Mouse (Mus musculus) forebrain, embryonic 14.5 days (tissue): ENCODE data around the gene Jph4. TPM values are rescaled to one million over a fixed set of nuclear protein-coding genes. Genes with fewer than 3 reads are reported as not detected.

ENCODE experiments used
- ATAC-seq: fragments of 200-750 bp; cut with Nextera tagmentation; 2 replicates; pipeline ENCODE4 v1.8.0; 2017; ENCODE audit warnings: mild to moderate bottlenecking, moderate library complexity
- DNase-seq: peaks from one replicate; pipeline ENCODE4 v3.0.0-alpha.2; 2015; ENCODE audit warnings: low spot score
- H3K27ac ChIP-seq: fragments of 300-500 bp; sonication (generic); 2 replicates; pipeline ENCODE4 v1.5.1; 2014; ENCODE audit warnings: low read depth, mild to moderate bottlenecking, control low read depth, low read length, moderate library complexity
- H3K27me3 ChIP-seq: fragments of 300-500 bp; sonication (generic); replicated peaks from 2 replicates; pipeline ENCODE4 v1.6.1; 2014; ENCODE audit warnings: low read length, control low read depth, mixed read lengths; ENCODE audit not compliant: control insufficient read depth, insufficient read depth
- H3K36me3 ChIP-seq: fragments of 300-500 bp; sonication (generic); 2 replicates; pipeline ENCODE4 v1.6.1; 2014; ENCODE audit warnings: low read length, control low read depth; ENCODE audit not compliant: control insufficient read depth, insufficient read depth
- H3K4me1 ChIP-seq: fragments of 300-500 bp; sonication (generic); 2 replicates; pipeline ENCODE4 v1.6.1; 2014; ENCODE audit warnings: antibody characterized with exemption, low read length, control low read depth; ENCODE audit not compliant: control insufficient read depth, insufficient read depth
- H3K4me2 ChIP-seq: fragments of 300-500 bp; sonication (generic); 2 replicates; pipeline ENCODE4 v1.6.1; 2014; ENCODE audit warnings: mild to moderate bottlenecking, control low read depth, low read length
- H3K4me3 ChIP-seq: fragments of 300-500 bp; sonication (generic); 2 replicates; pipeline ENCODE4 v1.5.1; 2014; ENCODE audit warnings: low read depth, low read length, control low read depth
- H3K9ac ChIP-seq: fragments of 300-500 bp; sonication (generic); 2 replicates; pipeline ENCODE4 v1.6.1; 2014; ENCODE audit warnings: mild to moderate bottlenecking, low read length, control low read depth, moderate library complexity
- H3K9me3 ChIP-seq: fragments of 300-500 bp; sonication (generic); replicated peaks from 2 replicates; pipeline ENCODE4 v1.6.1; 2016; ENCODE audit warnings: low read length, control low read depth, mixed read lengths; ENCODE audit not compliant: control insufficient read depth
- WGBS: fragments of 180-500 bp; shearing (Covaris S2); extraction: QIAGEN DNeasy Blood & Tissue Kit; methylation state at CpG from one replicate; pipeline ENCODE4 v1.1.7; 2014; 5-methylcytosine and 5-hydroxymethylcytosine counted together
- polyA plus RNA-seq: library from polyadenylated mRNA; unstranded; fragments of >200 nt; fragmentation: Nextera tagmentation; extraction: Ambion mirVana; gene quantifications from 2 replicates; pipeline ENCODE4 v1.2.1, GENCODE M21; 2014

Jph4 gene
- polyA plus RNA-seq, 1 experiment from 2014 or later = 24.1 TPM

DNA sequence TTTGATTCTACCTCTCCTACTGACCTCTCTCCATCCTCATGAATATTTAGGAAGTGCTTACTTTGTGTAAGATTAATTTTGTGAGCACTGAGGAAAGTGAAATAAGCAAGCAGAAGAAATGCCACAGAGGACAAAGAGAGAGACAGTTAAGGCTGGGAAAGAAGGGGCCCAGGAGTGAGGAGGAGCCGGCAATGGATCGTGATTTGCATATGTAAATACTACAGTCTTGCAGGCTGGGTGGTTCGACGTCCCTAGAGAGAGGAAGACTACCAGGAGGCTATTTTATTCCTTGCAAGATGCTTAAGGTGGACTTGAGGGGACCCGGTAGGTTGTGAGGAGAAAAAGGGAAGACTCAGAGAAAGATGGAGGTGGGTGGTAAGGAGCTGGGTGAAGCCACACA lies 35.6 kb downstream of the Jph4 start:
- Histone ChIP-seq H3K4me3 (no peak overlapping the region), H3K27ac (0 out of 2 replicates have a peak overlapping the region, but pooled peaks have one; percentile 9), H3K9me3 (no peaks in the 10 kb centered on the region), H3K36me3 (peaks cover 27% of the 10 kb centered on the region; the same call in 1 of the 2 replicates), H3K9ac (no peak overlapping the region), H3K4me2 (no peak overlapping the region), H3K27me3 (no peaks in the 10 kb centered on the region), H3K4me1 (peaks cover 54% of the 10 kb centered on the region)
- no peak for ATAC-seq
- WGBS = 24% methylated on average over 5 of the region's 5 CpGs
- no peak for DNase-seq

- H3K36me3 ChIP-seq = peaks cover 38% of the 10 kb centered on the region
- H3K4me2 ChIP-seq = peak overlapping the region; percentile 37; the same call in 1 of the 2 replicates
- H3K4me3 ChIP-seq = no peak overlapping the region
- peak overlapping the region; percentile 33 for H3K9ac ChIP-seq
- H3K9me3 ChIP-seq = no peaks in the 10 kb centered on the region
- peak overlapping the region; percentile 81 for H3K27ac ChIP-seq
- peaks cover 48% of the 10 kb centered on the region for H3K4me1 ChIP-seq
- no peaks in the 10 kb centered on the region for H3K27me3 ChIP-seq
- ATAC-seq (peak; percentile 43), DNase-seq (peak; percentile 87)
- WGBS = 15% methylated on average over 8 of the region's 8 CpGs
Measured at GRCm38 (mm10) chr14:55079214-55079970, 37.3 kb downstream of the Jph4 start.

DNA sequence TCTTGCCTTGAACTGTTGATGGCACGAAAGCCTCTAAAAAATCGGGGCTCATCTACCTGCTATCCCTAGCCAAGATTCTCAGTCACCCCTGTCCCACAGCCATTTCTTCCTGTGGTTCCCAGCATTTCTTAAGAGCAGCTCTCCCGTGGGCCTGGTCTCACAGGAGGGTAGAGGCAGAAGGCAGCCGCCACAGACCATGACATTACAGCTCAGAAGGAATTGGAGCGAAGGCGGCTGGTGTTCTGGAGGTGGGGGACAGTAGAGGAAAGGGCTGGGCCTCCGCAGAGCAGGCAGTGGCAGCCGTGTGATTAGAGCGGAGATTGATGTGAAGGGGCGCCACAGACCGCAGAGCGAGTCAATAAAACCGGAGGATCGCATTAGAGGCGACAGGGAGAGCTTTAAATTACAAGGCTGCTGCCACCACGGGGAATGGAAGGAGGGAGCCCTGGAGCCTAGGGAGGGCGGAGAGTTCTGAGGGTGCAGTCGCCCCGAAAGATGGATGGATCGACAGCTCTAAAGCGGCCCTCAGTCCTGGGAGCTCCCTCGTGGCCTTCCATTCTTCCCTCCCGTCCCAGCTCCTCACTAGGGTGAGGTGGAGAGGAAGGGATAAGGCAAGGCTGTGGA lies 38.3 kb downstream of the Jph4 start:
- peak overlapping the region; percentile 37 for H3K4me2 ChIP-seq
- H3K4me3 ChIP-seq = no peak overlapping the region
- H3K9me3 ChIP-seq = no peaks in the 10 kb centered on the region
- DNase-seq = peak; percentile 59
- no peaks in the 10 kb centered on the region for H3K27me3 ChIP-seq
- peak; percentile 43 for ATAC-seq
- H3K27ac ChIP-seq = peak overlapping the region; percentile 81
- peak overlapping the region; percentile 33 for H3K9ac ChIP-seq
- H3K4me1 ChIP-seq = peaks cover 43% of the 10 kb centered on the region
- peaks cover 43% of the 10 kb centered on the region for H3K36me3 ChIP-seq
- 7% methylated on average over 23 of the region's 23 CpGs for WGBS

GRCm38 (mm10) chr14:55077481-55078365 lies 39.0 kb downstream of the Jph4 start:
- Histone ChIP-seq H3K27ac (peak overlapping the region; percentile 81), H3K4me3 (no peak overlapping the region), H3K9me3 (no peaks in the 10 kb centered on the region), H3K27me3 (no peaks in the 10 kb centered on the region), H3K9ac (peak overlapping the region; percentile 33), H3K4me1 (peaks cover 43% of the 10 kb centered on the region), H3K36me3 (peaks cover 45% of the 10 kb centered on the region), H3K4me2 (peak overlapping the region; percentile 37)
- peak; percentile 32; the same call in 1 of the 2 replicates for ATAC-seq
- DNase-seq = peak; percentile 85
- 7% methylated on average over 15 of the region's 15 CpGs for WGBS

DNA sequence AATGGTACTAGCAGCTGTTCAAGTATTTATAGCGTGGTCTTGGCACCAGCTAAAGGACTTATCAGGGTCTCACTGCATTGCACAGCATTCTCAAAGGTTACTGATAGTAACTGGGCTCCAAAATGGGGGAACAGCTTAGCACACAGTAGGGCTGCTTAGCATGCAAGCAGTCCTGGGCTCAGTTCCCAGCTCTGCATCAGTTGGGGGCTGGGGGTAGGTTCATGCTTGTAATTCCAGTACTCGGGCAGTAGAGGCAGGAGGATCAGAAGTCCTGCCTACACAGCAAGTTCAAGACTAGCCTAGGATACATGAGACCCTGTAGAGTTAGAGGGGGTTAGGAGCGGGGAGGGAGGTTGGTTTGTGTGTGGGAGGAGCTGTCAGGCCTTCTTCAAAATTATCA lies 39.8 kb downstream of the Jph4 start:
- Histone ChIP-seq H3K4me1 (peaks cover 43% of the 10 kb centered on the region), H3K9me3 (no peaks in the 10 kb centered on the region), H3K4me2 (no peak overlapping the region), H3K27me3 (no peaks in the 10 kb centered on the region), H3K27ac (peak overlapping the region; percentile 81), H3K36me3 (peaks cover 51% of the 10 kb centered on the region), H3K9ac (no peak overlapping the region), H3K4me3 (no peak overlapping the region)
- ATAC-seq (no peak), DNase-seq (no peak)
- 66% methylated on average over 3 of the region's 3 CpGs for WGBS

DNA sequence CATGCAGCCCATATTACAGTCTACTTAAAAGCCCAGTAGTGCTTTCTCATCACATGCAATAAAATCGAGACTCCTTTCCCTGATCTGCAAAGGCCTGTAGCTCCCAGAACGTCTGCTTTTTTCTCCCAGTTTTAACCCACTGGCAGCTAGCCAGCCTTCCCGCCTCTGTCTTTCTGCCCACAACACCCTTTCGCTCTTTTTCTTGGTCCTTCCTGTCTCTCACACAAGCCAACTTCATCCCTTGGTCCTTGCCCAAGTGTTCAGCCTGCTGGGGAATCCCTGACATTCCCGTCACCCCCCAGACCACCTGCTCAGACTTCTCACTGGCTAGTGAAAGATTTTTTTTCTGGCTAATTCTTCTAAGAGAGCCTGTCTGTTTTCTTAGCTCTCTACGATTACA lies 40.5 kb downstream of the Jph4 start:
- 25% methylated on average over 6 of the region's 6 CpGs for WGBS
- no peak overlapping the region for H3K4me3 ChIP-seq
- no peaks in the 10 kb centered on the region for H3K27me3 ChIP-seq
- peak overlapping the region; percentile 72 for H3K27ac ChIP-seq
- no peaks in the 10 kb centered on the region for H3K9me3 ChIP-seq
- DNase-seq (no peak), ATAC-seq (no peak)
- H3K4me1 ChIP-seq = peaks cover 43% of the 10 kb centered on the region
- peaks cover 54% of the 10 kb centered on the region for H3K36me3 ChIP-seq
- peak overlapping the region; percentile 17; the same call in 1 of the 2 replicates for H3K9ac ChIP-seq
- H3K4me2 ChIP-seq = no peak overlapping the region

DNA sequence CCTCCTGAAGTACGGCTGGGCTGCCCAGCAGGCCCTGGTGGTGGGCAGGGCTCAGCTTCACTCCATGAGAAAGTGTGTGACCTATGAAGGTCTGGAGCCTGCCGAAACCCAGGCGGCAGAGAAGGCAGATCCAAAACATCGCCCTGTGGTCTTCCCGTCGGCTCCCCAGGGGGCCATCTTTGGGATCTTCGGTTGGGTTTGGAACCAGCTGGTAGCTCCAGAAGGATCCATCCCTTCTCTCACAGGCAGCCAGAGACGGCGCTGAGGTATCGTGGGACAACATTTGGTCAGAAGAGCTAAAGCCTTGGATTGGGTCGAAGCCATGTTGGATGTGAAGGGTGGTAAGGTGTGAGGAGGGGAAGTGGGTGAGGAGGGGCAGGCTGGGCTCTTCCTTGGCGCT lies 42.3 kb downstream of the Jph4 start:
- ATAC-seq (no peak), DNase-seq (no peak)
- Histone ChIP-seq H3K36me3 (peaks cover 72% of the 10 kb centered on the region), H3K27me3 (no peaks in the 10 kb centered on the region), H3K4me2 (no peak overlapping the region), H3K4me1 (peaks cover 36% of the 10 kb centered on the region), H3K4me3 (no peak overlapping the region), H3K9ac (no peak overlapping the region), H3K9me3 (no peaks in the 10 kb centered on the region), H3K27ac (no peak overlapping the region)
- 95% methylated on average over 12 of the region's 12 CpGs for WGBS

DNA sequence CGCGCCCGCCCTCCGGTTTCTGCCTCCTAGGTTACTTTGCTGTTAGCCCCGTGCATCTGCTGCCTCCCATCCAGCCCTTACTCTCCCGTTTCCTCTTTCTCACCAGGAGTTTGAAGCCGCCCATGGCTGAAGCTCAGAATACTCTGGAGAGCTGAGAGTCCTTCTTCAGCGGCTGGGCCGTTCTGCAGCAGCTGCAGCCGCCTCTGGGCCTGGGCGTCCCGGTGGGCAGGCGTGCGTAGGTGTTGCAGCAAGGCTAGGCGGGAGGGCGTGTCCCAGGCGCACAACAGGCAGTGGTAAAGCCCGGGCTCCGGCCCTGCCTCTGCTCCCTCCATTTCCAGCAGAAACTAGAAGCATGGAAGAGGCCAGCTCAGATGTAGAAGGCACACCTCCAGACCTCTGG lies 45.0 kb downstream of the Jph4 start:
- Histone ChIP-seq H3K36me3 (peaks cover 95% of the 10 kb centered on the region), H3K4me1 (peaks cover 10% of the 10 kb centered on the region), H3K4me3 (no peak overlapping the region), H3K27ac (peak overlapping the region; percentile 2; the same call in 1 of the 2 replicates), H3K27me3 (no peaks in the 10 kb centered on the region), H3K9ac (no peak overlapping the region), H3K4me2 (no peak overlapping the region), H3K9me3 (no peaks in the 10 kb centered on the region)
- DNase-seq (no peak), ATAC-seq (no peak)
- 33% methylated on average over 19 of the region's 19 CpGs for WGBS
